Mouse (Mus musculus): ENCODE data around the gene Tas1r2.

Gene Tas1r2

GRCm38 (mm10) chr4:139705986-139706385 is 52.6 kb downstream of the Tas1r2 start:
- DNase-seq (ENCODE audit: low spot score in 2 of 2) = no peak

DNA sequence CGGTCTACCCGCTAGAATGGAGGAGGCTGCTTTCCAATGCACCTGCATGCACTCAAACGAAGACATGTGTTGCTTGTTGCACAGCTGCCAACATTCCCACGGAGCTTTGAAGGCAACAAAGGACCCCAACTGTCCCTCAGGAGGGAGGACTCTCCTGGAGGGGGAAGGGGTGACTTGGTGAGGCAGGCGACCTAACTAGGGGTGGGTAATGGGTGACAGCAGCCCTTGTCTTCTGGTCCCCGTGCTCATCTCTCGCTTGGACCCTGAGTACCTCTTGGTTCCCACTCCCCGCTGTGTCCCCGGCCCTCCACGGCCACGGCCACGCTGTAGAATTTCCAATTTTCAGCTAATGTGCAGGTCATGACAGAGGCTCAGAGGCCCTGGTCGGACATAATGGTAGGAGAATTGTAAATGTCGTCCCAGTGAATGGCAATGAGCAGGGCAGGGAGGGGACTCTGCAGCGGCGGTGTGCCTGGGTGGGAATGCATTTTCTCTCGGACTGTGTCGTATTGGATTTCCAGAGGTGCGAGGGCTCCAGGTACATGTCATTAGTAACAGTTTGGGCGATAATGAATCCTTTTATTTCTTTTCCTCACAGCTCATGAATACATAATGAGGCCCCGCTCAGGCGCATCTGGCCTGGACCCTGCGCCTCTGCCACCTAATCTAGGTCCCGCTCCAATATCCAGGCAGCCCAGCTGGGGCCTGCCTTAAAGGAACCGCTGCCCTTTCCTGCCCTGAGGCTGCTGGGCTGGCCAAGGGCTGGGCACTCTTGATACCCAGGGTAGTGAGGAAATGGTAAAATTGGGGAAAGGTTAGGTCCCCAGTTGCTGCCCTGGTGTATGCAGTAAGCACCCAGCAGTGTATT is 57.4 kb downstream of the Tas1r2 start:
- DNase-seq (ENCODE audit: low spot score in 2 of 2) = no peak

DNA sequence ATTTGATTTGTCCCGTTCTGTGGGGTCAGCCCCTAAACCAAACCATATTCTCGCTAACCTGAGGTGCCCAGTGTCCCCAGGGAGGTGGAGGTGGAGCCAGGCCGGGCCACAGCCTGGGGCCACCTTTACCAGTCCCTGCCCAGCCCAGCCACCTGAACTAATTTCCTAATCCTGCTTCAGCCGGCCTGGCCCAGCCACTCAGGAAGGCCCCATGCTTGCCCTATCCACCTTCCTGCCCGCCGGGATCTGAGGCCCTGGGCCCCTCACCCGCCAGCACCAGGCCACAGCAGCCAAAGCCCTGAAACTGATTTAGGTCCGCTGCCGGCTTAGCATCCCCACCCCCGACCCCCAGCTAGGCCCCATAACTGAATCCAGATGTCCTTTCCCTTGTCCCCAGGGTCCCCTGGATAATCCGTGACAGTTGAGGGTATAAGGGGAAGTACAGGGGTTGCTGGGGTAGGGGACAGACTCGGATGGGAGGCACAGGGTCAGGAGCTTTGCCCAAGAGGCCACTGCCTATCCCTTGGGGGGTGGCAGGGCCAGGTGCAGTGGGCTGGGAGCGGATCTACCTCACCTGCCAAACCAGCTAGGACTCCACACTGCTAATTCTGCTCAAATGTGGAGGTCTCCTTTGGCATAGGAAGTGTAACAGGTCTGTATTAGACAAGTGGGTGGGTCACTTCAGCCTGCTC is 62.0 kb downstream of the Tas1r2 start:
- DNase-seq (ENCODE audit: low spot score in 2 of 2) = no peak

GRCm38 (mm10) chr4:139716477-139717169 is 63.3 kb downstream of the Tas1r2 start:
- DNase-seq (ENCODE audit: low spot score in 2 of 2) = no peak

- no peak for DNase-seq (ENCODE audit: low spot score in 2 of 2)
Observed at GRCm38 (mm10) chr4:139718978-139719377, 65.6 kb downstream of the Tas1r2 start.

All from natural killer cell, adult 2 months (primary cell).